Mouse (Mus musculus) liver, postnatal 0 days (tissue): ENCODE measurements at regions not wholly inside any gene's neighbourhood (a gene's known extent, or its start where the extent isn't known, plus 50 kb on each side); places are given as distances from the start of the nearest gene placed in this dataset.

Experiments
- ATAC-seq: fragments of 200-750 bp; cut with Nextera tagmentation; 2 replicates; pipeline ENCODE4 v1.8.0; 2017; ENCODE audit warnings: mild to moderate bottlenecking, moderate library complexity
- DNase-seq: peaks from one replicate; pipeline ENCODE4 v3.0.0-alpha.2; 2016
- H3K27ac ChIP-seq: fragments of 300-500 bp; sonication (generic); 2 replicates; pipeline ENCODE4 v1.5.1; 2014; ENCODE audit warnings: antibody characterized with exemption, moderate library complexity, mild to moderate bottlenecking, low read depth
- H3K27me3 ChIP-seq: fragments of 300-500 bp; sonication (generic); 2 replicates; pipeline ENCODE4 v1.6.1; 2014; ENCODE audit warnings: low read length, control low read depth, mixed read lengths; ENCODE audit not compliant: insufficient read depth
- H3K36me3 ChIP-seq: fragments of 300-500 bp; sonication (generic); replicated peaks from 2 replicates; pipeline ENCODE4 v1.6.1; 2014; ENCODE audit warnings: mild to moderate bottlenecking, control low read depth, low read length, moderate library complexity, mixed read lengths; ENCODE audit not compliant: insufficient read depth
- H3K4me1 ChIP-seq: fragments of 300-500 bp; sonication (generic); 2 replicates; pipeline ENCODE4 v1.6.1; 2014; ENCODE audit warnings: antibody characterized with exemption, mild to moderate bottlenecking, control low read depth; ENCODE audit not compliant: insufficient read depth
- H3K4me2 ChIP-seq: fragments of 300-500 bp; sonication (generic); 2 replicates; pipeline ENCODE4 v1.6.1; 2014; ENCODE audit warnings: low read depth, mild to moderate bottlenecking, low read length, moderate library complexity, mixed read lengths
- H3K4me3 ChIP-seq: fragments of 300-500 bp; sonication (generic); 2 replicates; pipeline ENCODE4 v1.5.1; 2014; ENCODE audit warnings: low read depth, low read length
- H3K9ac ChIP-seq: fragments of 300-500 bp; sonication (generic); replicated peaks from 2 replicates; pipeline ENCODE4 v1.6.1; 2014; ENCODE audit warnings: mild to moderate bottlenecking, moderate library complexity
- H3K9me3 ChIP-seq: fragments of 300-500 bp; sonication (generic); 2 replicates; pipeline ENCODE4 v1.6.1; 2016; ENCODE audit warnings: mild to moderate bottlenecking, control low read depth, low read length, mixed read lengths
- CTCF ChIP-seq: sonication (generic); IDR thresholded peaks from 2 replicates; pipeline ENCODE4 v1.5.1; 2016; ENCODE audit warnings: antibody characterized with exemption, low read depth
- EP300 ChIP-seq: IDR thresholded peaks from 2 replicates; pipeline ENCODE4 v1.6.1; 2016; ENCODE audit warnings: antibody characterized with exemption, low read depth, mild to moderate bottlenecking
- WGBS: fragments of 180-500 bp; shearing (Covaris S2); extraction: QIAGEN DNeasy Blood & Tissue Kit; methylation state at CpG from one replicate; pipeline ENCODE4 v1.1.7; 2014; ENCODE audit not compliant: insufficient replicate concordance; 5-methylcytosine and 5-hydroxymethylcytosine counted together

DNA sequence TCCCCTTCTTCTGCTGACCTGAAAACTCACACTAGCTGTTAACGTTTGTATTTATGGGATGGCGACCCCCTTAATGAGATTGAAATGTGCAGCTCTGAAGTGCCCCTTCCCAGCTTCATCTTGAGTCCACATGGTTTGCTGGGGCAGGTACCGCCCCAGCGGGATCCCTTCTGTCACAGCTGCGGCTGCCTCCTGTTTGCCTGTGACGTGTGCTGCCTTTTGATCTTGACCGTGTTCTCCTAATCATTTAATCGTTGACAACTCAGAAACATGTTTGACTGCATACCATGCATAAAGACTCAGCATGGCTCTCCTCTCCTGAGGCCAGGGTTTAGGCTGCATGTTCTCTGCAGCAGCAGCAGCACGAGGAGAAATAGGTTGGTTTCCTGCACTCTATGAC lies 511.5 kb downstream of the 1700129C05Rik start:
- H3K4me1 ChIP-seq: no peaks in the 10 kb centered on the region
- no peak overlapping the region for H3K4me2 ChIP-seq
- no peak for DNase-seq
- H3K36me3 ChIP-seq: no peaks in the 10 kb centered on the region
- 54% methylated on average over 9 of the region's 9 CpGs for WGBS
- H3K9me3 ChIP-seq: no peaks in the 10 kb centered on the region
- no peak for ATAC-seq
- TF ChIP-seq EP300 (no peak), CTCF (no peak)
- no peak overlapping the region for H3K9ac ChIP-seq
- H3K27me3 ChIP-seq: no peaks in the 10 kb centered on the region
- no peak overlapping the region for H3K27ac ChIP-seq
- H3K4me3 ChIP-seq: no peak overlapping the region

- Histone ChIP-seq H3K4me1 (no peaks in the 10 kb centered on the region), H3K27ac (no peak overlapping the region), H3K4me3 (no peak overlapping the region), H3K9me3 (no peaks in the 10 kb centered on the region), H3K4me2 (no peak overlapping the region), H3K9ac (no peak overlapping the region), H3K36me3 (no peaks in the 10 kb centered on the region), H3K27me3 (no peaks in the 10 kb centered on the region)
- WGBS: 72% methylated on average over 2 of the region's 2 CpGs
- DNase-seq (no peak), ATAC-seq (no peak)
- TF ChIP-seq EP300 (no peak), CTCF (no peak)
Measured at GRCm38 (mm10) chr14:58628266-58628665, 514.4 kb downstream of the 1700129C05Rik start.

DNA sequence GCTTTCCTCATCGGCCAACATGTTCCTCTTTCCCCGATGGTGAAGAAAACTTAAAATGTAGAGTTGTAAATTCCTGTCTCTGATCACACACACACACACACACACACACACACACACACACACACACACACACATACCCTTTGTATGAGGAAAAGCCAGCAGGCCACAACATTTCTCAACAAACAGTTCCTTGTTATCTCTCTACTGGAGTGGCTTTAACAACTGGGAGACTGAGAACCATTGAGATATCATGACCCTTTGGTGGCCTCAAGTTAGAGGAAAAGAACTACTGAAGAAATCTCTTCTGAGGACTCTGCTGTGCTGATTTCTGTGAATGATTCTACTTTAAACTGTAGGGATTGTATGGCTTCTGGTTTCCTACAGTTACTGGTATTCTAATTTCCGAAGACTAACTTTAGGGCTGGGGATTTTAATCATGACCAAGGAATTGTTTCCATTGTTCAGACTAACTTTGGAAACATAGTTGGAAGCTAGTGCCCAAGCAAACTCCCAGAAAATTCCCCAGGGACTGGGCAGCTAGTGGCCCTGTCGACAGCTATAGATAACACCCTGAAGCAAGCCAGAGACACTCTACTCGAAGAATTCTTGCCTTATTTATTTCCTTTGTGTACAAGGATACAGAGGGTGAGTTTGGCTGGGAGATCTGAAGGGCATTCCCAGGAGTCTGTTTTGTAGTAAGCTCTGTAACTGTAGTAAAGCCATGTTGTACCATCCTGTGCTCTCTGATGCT lies 516.0 kb downstream of the 1700129C05Rik start:
- no peaks in the 10 kb centered on the region for H3K9me3 ChIP-seq
- ATAC-seq: no peak
- no peak overlapping the region for H3K27ac ChIP-seq

GRCm38 (mm10) chr14:58620186-58620585 lies 522.5 kb downstream of the 1700129C05Rik start:
- no peaks in the 10 kb centered on the region for H3K9me3 ChIP-seq
- H3K27ac ChIP-seq: no peak overlapping the region
- DNase-seq: no peak
- TF ChIP-seq EP300 (no peak), CTCF (no peak)
- H3K4me1 ChIP-seq: no peaks in the 10 kb centered on the region
- H3K36me3 ChIP-seq: no peaks in the 10 kb centered on the region
- H3K27me3 ChIP-seq: no peaks in the 10 kb centered on the region
- H3K9ac ChIP-seq: no peak overlapping the region
- WGBS: 83% methylated on average over 2 of the region's 2 CpGs
- no peak overlapping the region for H3K4me2 ChIP-seq
- ATAC-seq: no peak
- no peak overlapping the region for H3K4me3 ChIP-seq

More for the DNA sequence above, 516.0 kb downstream of the 1700129C05Rik start:
- TF ChIP-seq EP300 (no peak), CTCF (no peak)
- WGBS: 44% methylated on average over 5 of the region's 5 CpGs
- Histone ChIP-seq H3K4me2 (no peak overlapping the region), H3K4me3 (no peak overlapping the region), H3K27me3 (no peaks in the 10 kb centered on the region), H3K4me1 (no peaks in the 10 kb centered on the region), H3K9ac (no peak overlapping the region), H3K36me3 (no peaks in the 10 kb centered on the region)
- DNase-seq: no peak

GRCm38 (mm10) chr14:58617656-58618055 lies 525.0 kb downstream of the 1700129C05Rik start:
- 61% methylated on average over 10 of the region's 10 CpGs for WGBS
- no peak for DNase-seq
- ATAC-seq: no peak
- Histone ChIP-seq H3K9ac (no peak overlapping the region), H3K4me1 (no peaks in the 10 kb centered on the region), H3K27me3 (no peaks in the 10 kb centered on the region), H3K36me3 (no peaks in the 10 kb centered on the region), H3K4me3 (no peak overlapping the region), H3K4me2 (no peak overlapping the region), H3K9me3 (no peaks in the 10 kb centered on the region), H3K27ac (no peak overlapping the region)
- no peak for TF ChIP-seq EP300
- TF ChIP-seq CTCF: no peak

- no peaks in the 10 kb centered on the region for H3K36me3 ChIP-seq
- ATAC-seq: no peak
- H3K27ac ChIP-seq: no peak overlapping the region
- H3K27me3 ChIP-seq: no peaks in the 10 kb centered on the region
- WGBS: 52% methylated on average over 4 of the region's 4 CpGs
- H3K4me2 ChIP-seq: no peak overlapping the region
- H3K4me3 ChIP-seq: no peak overlapping the region
- no peak for TF ChIP-seq CTCF
- TF ChIP-seq EP300: no peak
- no peak for DNase-seq
- H3K4me1 ChIP-seq: no peaks in the 10 kb centered on the region
- no peak overlapping the region for H3K9ac ChIP-seq
- no peaks in the 10 kb centered on the region for H3K9me3 ChIP-seq
Measured at GRCm38 (mm10) chr14:58608216-58608615, 534.5 kb downstream of the 1700129C05Rik start.
